Mouse (Mus musculus) embryonic facial prominence, embryonic 10.5 days (tissue): ENCODE measurements around the gene Ccdc73. TPM values are rescaled to one million over a fixed set of nuclear protein-coding genes. Genes with fewer than 3 reads are reported as not detected.
"Not testable (repeated sequence)": the region's sequence is repeated elsewhere in the genome, so short reads cannot be mapped to it uniquely, and the experiment has no call there.

ENCODE experiments used
- DNase-seq: peaks from one replicate; pipeline ENCODE4 v3.0.0-alpha.2; 2017; ENCODE audit warnings: low spot score
- H3K27ac ChIP-seq: fragments of 300-500 bp; sonication (generic); replicated peaks from 2 replicates; pipeline ENCODE4 v1.5.1; 2016; ENCODE audit warnings: mild to moderate bottlenecking
- H3K27me3 ChIP-seq: fragments of 300-500 bp; sonication (generic); replicated peaks from 2 replicates; pipeline ENCODE4 v1.6.1; 2016; ENCODE audit warnings: low read depth, mild to moderate bottlenecking; ENCODE audit not compliant: poor library complexity, severe bottlenecking
- H3K36me3 ChIP-seq: fragments of 300-500 bp; sonication (generic); replicated peaks from 2 replicates; pipeline ENCODE4 v1.6.1; 2016; ENCODE audit warnings: mild to moderate bottlenecking, moderate library complexity
- H3K4me1 ChIP-seq: fragments of 300-500 bp; sonication (generic); 2 replicates; pipeline ENCODE4 v1.6.1; 2016
- H3K4me3 ChIP-seq: fragments of 300-500 bp; sonication (generic); 2 replicates; pipeline ENCODE4 v1.5.1; 2016; ENCODE audit warnings: mild to moderate bottlenecking, moderate library complexity
- H3K9me3 ChIP-seq: fragments of 300-500 bp; sonication (generic); 2 replicates; pipeline ENCODE4 v1.6.1; 2016; ENCODE audit warnings: mild to moderate bottlenecking
- WGBS: fragments of 180-500 bp; shearing (Covaris S2); methylation state at CpG from one replicate; pipeline ENCODE4 v1.1.7; 2016; 5-methylcytosine and 5-hydroxymethylcytosine counted together
- polyA plus RNA-seq: library from polyadenylated mRNA; unstranded; fragments of >200 nt; fragmentation: Nextera tagmentation; extraction: Ambion mirVana; gene quantifications from 2 replicates; pipeline ENCODE4 v1.2.1, GENCODE M21; 2016

Gene Ccdc73
- polyA plus RNA-seq, 1 experiment from 2014 or later = 6.3 TPM

- no peak overlapping the region for H3K4me3 ChIP-seq
- H3K9me3 ChIP-seq = no peaks in the 10 kb centered on the region
- H3K27ac ChIP-seq = no peak overlapping the region
- WGBS = 86% methylated on average over 1 of the region's 1 CpGs
- H3K4me1 ChIP-seq = peaks cover 18% of the 10 kb centered on the region
- no peaks in the 10 kb centered on the region for H3K27me3 ChIP-seq
- H3K36me3 ChIP-seq = no peaks in the 10 kb centered on the region
- no peak for DNase-seq
These were observed 151.9 kb downstream of the Ccdc73 start for GRCm38 (mm10) chr2:105019457-105019856.

- WGBS = 82% methylated on average over 12 of the region's 12 CpGs
- no peak overlapping the region for H3K4me3 ChIP-seq
- no peaks in the 10 kb centered on the region for H3K27me3 ChIP-seq
- no peaks in the 10 kb centered on the region for H3K36me3 ChIP-seq
- peaks cover 7% of the 10 kb centered on the region for H3K4me1 ChIP-seq
- no peak for DNase-seq
- no peak overlapping the region for H3K27ac ChIP-seq
- H3K9me3 ChIP-seq = no peaks in the 10 kb centered on the region
These were observed 153.7 kb downstream of the Ccdc73 start for GRCm38 (mm10) chr2:105021256-105021655.

- Histone ChIP-seq H3K4me1 (peaks cover 7% of the 10 kb centered on the region), H3K27me3 (no peaks in the 10 kb centered on the region), H3K36me3 (no peaks in the 10 kb centered on the region), H3K27ac (no peak overlapping the region), H3K4me3 (no peak overlapping the region), H3K9me3 (no peaks in the 10 kb centered on the region)
- WGBS = 92% methylated on average over 2 of the region's 2 CpGs
- no peak for DNase-seq
These were observed 154.2 kb downstream of the Ccdc73 start for GRCm38 (mm10) chr2:105021836-105022235.

GRCm38 (mm10) chr2:105023031-105023615 lies 155.5 kb downstream of the Ccdc73 start:
- no peaks in the 10 kb centered on the region for H3K4me1 ChIP-seq
- no peak overlapping the region for H3K27ac ChIP-seq
- H3K4me3 ChIP-seq = no peak overlapping the region
- no peaks in the 10 kb centered on the region for H3K27me3 ChIP-seq
- no peaks in the 10 kb centered on the region for H3K36me3 ChIP-seq
- WGBS = 85% methylated on average over 6 of the region's 6 CpGs
- no peak for DNase-seq
- H3K9me3 ChIP-seq = no peaks in the 10 kb centered on the region

GRCm38 (mm10) chr2:105023815-105024214 lies 156.2 kb downstream of the Ccdc73 start:
- DNase-seq = no peak
- Histone ChIP-seq H3K4me1 (no peaks in the 10 kb centered on the region), H3K9me3 (no peaks in the 10 kb centered on the region), H3K27ac (no peak overlapping the region), H3K27me3 (no peaks in the 10 kb centered on the region), H3K4me3 (no peak overlapping the region), H3K36me3 (no peaks in the 10 kb centered on the region)
- WGBS = 85% methylated on average over 4 of the region's 4 CpGs

GRCm38 (mm10) chr2:105025610-105026009 lies 158.0 kb downstream of the Ccdc73 start:
- WGBS = 86% methylated on average over 12 of the region's 12 CpGs
- not testable (repeated sequence) for H3K4me3 ChIP-seq, H3K27ac ChIP-seq, H3K36me3 ChIP-seq, H3K27me3 ChIP-seq, H3K9me3 ChIP-seq, H3K4me1 ChIP-seq, DNase-seq

- Histone ChIP-seq H3K27me3 (no peaks in the 10 kb centered on the region), H3K27ac (no peak overlapping the region), H3K4me1 (no peaks in the 10 kb centered on the region), H3K4me3 (no peak overlapping the region), H3K9me3 (no peaks in the 10 kb centered on the region), H3K36me3 (no peaks in the 10 kb centered on the region)
- WGBS = 85% methylated on average over 22 of the region's 22 CpGs
- no peak for DNase-seq
These were observed 159.5 kb downstream of the Ccdc73 start for GRCm38 (mm10) chr2:105026950-105027695.

GRCm38 (mm10) chr2:105028806-105029205 lies 161.2 kb downstream of the Ccdc73 start:
- no peaks in the 10 kb centered on the region for H3K9me3 ChIP-seq
- 89% methylated on average over 5 of the region's 5 CpGs for WGBS
- H3K36me3 ChIP-seq = no peaks in the 10 kb centered on the region
- no peak overlapping the region for H3K27ac ChIP-seq
- H3K4me3 ChIP-seq = no peak overlapping the region
- DNase-seq = no peak
- H3K4me1 ChIP-seq = no peaks in the 10 kb centered on the region
- no peaks in the 10 kb centered on the region for H3K27me3 ChIP-seq

GRCm38 (mm10) chr2:105030505-105030904 lies 162.9 kb downstream of the Ccdc73 start:
- H3K4me3 ChIP-seq = no peak overlapping the region
- 91% methylated on average over 5 of the region's 5 CpGs for WGBS
- no peak overlapping the region for H3K27ac ChIP-seq
- no peaks in the 10 kb centered on the region for H3K4me1 ChIP-seq
- H3K36me3 ChIP-seq = no peaks in the 10 kb centered on the region
- H3K27me3 ChIP-seq = no peaks in the 10 kb centered on the region
- no peak for DNase-seq
- H3K9me3 ChIP-seq = no peaks in the 10 kb centered on the region

GRCm38 (mm10) chr2:105034084-105034483 lies 166.5 kb downstream of the Ccdc73 start:
- 84% methylated on average over 3 of the region's 3 CpGs for WGBS

GRCm38 (mm10) chr2:105035985-105036384 lies 168.4 kb downstream of the Ccdc73 start:
- WGBS = 81% methylated on average over 11 of the region's 11 CpGs
- Histone ChIP-seq H3K27me3 (no peaks in the 10 kb centered on the region), H3K4me1 (no peaks in the 10 kb centered on the region), H3K9me3 (no peaks in the 10 kb centered on the region), H3K4me3 (no peak overlapping the region), H3K36me3 (no peaks in the 10 kb centered on the region), H3K27ac (no peak overlapping the region)
- DNase-seq = no peak

More at GRCm38 (mm10) chr2:105034084-105034483, 166.5 kb downstream of the Ccdc73 start:
- Histone ChIP-seq H3K4me3 (no peak overlapping the region), H3K4me1 (no peaks in the 10 kb centered on the region), H3K27ac (no peak overlapping the region), H3K27me3 (no peaks in the 10 kb centered on the region), H3K36me3 (no peaks in the 10 kb centered on the region), H3K9me3 (no peaks in the 10 kb centered on the region)
- DNase-seq = no peak

- H3K9me3 ChIP-seq = no peaks in the 10 kb centered on the region
- DNase-seq = no peak
- H3K4me3 ChIP-seq = no peak overlapping the region
- H3K4me1 ChIP-seq = no peaks in the 10 kb centered on the region
- no peaks in the 10 kb centered on the region for H3K36me3 ChIP-seq
- H3K27ac ChIP-seq = no peak overlapping the region
- 83% methylated on average over 11 of the region's 11 CpGs for WGBS
- H3K27me3 ChIP-seq = no peaks in the 10 kb centered on the region
These were observed 168.9 kb downstream of the Ccdc73 start for GRCm38 (mm10) chr2:105036401-105037070.
